Mouse (Mus musculus): Measurements from ENCODE around the gene Nphp4. TPM values are rescaled to one million over a fixed set of nuclear protein-coding genes. Genes with fewer than 3 reads are reported as not detected.

Nphp4 gene
- polyA plus RNA-seq, 1 experiment from 2014 or later = 0.09 TPM

- H3K27ac ChIP-seq (ENCODE audit: low read depth) = no peak overlapping the region
- H3K9me3 ChIP-seq (ENCODE audit: low read length) = no peaks in the 10 kb centered on the region
- no peak for ATAC-seq
- H3K27me3 ChIP-seq (ENCODE audit: insufficient read depth, low read length) = no peaks in the 10 kb centered on the region
- H3K4me2 ChIP-seq (ENCODE audit: low read depth, low read length) = no peak overlapping the region
- H3K4me3 ChIP-seq (ENCODE audit: low read depth, low read length) = no peak overlapping the region
- H3K36me3 ChIP-seq (replicated peaks; ENCODE audit: insufficient read depth, low read length) = no peaks in the 10 kb centered on the region
- peaks cover 9% of the 10 kb centered on the region; the same call in 1 of the 2 replicates for H3K4me1 ChIP-seq (ENCODE audit: insufficient read depth)
- no peak overlapping the region for H3K9ac ChIP-seq (replicated peaks)
- TF ChIP-seq EP300 (IDR thresholded peaks at IDR 0.05; ENCODE audit: low read depth) (no peak), CTCF (IDR thresholded peaks at IDR 0.05; ENCODE audit: low read depth) (no peak)
- no peak for DNase-seq
- WGBS (ENCODE audit: insufficient replicate concordance) = 52% methylated on average over 9 of the region's 9 CpGs
These were observed 35.0 kb upstream of the Nphp4 start for GRCm38 (mm10) chr4:152441536-152441935.

GRCm38 (mm10) chr4:152446178-152446577 is 30.3 kb upstream of the Nphp4 start:
- H3K27ac ChIP-seq (ENCODE audit: low read depth) = peak overlapping the region; percentile 55; the same call in 1 of the 2 replicates
- 39% methylated on average over 10 of the region's 10 CpGs for WGBS (ENCODE audit: insufficient replicate concordance)
- ATAC-seq (peak; percentile 41), DNase-seq (peak; percentile 48)
- H3K9me3 ChIP-seq (ENCODE audit: low read length) = no peaks in the 10 kb centered on the region
- peaks cover 13% of the 10 kb centered on the region; the same call in 1 of the 2 replicates for H3K4me1 ChIP-seq (ENCODE audit: insufficient read depth)
- H3K36me3 ChIP-seq (replicated peaks; ENCODE audit: insufficient read depth, low read length) = no peaks in the 10 kb centered on the region
- peak overlapping the region; percentile 63 for H3K4me2 ChIP-seq (ENCODE audit: low read depth, low read length)
- H3K27me3 ChIP-seq (ENCODE audit: insufficient read depth, low read length) = no peaks in the 10 kb centered on the region
- H3K9ac ChIP-seq (replicated peaks) = peak overlapping the region; percentile 46
- TF ChIP-seq EP300 (IDR thresholded peaks at IDR 0.05; ENCODE audit: low read depth) (no peak), CTCF (IDR thresholded peaks at IDR 0.05; ENCODE audit: low read depth) (no peak)
- H3K4me3 ChIP-seq (ENCODE audit: low read depth, low read length) = peak overlapping the region; percentile 3; the same call in 1 of the 2 replicates

- peak overlapping the region; percentile 42 for H3K4me3 ChIP-seq (ENCODE audit: low read depth, low read length)
- no peaks in the 10 kb centered on the region for H3K36me3 ChIP-seq (replicated peaks; ENCODE audit: insufficient read depth, low read length)
- H3K9ac ChIP-seq (replicated peaks) = peak overlapping the region; percentile 59
- peak overlapping the region; percentile 71 for H3K27ac ChIP-seq (ENCODE audit: low read depth)
- peak; percentile 44 for ATAC-seq
- no peak for DNase-seq
- 28% methylated on average over 22 of the region's 22 CpGs for WGBS (ENCODE audit: insufficient replicate concordance)
- H3K4me2 ChIP-seq (ENCODE audit: low read depth, low read length) = peak overlapping the region; percentile 63
- H3K27me3 ChIP-seq (ENCODE audit: insufficient read depth, low read length) = no peaks in the 10 kb centered on the region
- H3K9me3 ChIP-seq (ENCODE audit: low read length) = no peaks in the 10 kb centered on the region
- TF ChIP-seq EP300 (IDR thresholded peaks at IDR 0.05; ENCODE audit: low read depth) = no peak
- no peak for TF ChIP-seq CTCF (IDR thresholded peaks at IDR 0.05; ENCODE audit: low read depth)
- H3K4me1 ChIP-seq (ENCODE audit: insufficient read depth) = peaks cover 13% of the 10 kb centered on the region; the same call in 1 of the 2 replicates
These were observed 28.5 kb upstream of the Nphp4 start for GRCm38 (mm10) chr4:152447731-152448665.

DNA sequence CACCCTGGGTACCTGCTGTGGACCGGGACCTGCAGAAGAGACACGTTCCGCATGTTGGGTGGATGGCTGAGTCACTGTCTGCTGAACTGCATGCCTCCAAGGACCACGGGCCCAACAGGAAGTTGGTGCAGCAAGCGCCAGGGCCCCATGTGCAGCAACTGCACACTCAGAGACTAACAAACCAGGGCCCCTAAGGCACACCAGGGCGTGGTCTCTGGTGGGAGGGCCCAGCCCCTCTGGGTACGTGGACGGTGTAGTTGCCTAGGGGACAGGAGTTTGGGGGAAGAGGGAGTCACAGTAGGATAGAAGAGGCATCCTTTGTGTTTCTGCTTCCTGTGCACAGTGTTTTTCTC is 27.9 kb upstream of the Nphp4 start:
- ATAC-seq (peak; percentile 77), DNase-seq (peak; percentile 70)
- Histone ChIP-seq H3K9ac (replicated peaks) (peak overlapping the region; percentile 59; the same call in 1 of the 2 replicates), H3K27me3 (ENCODE audit: insufficient read depth, low read length) (no peaks in the 10 kb centered on the region), H3K4me3 (ENCODE audit: low read depth, low read length) (peak overlapping the region; percentile 42), H3K4me1 (ENCODE audit: insufficient read depth) (peaks cover 13% of the 10 kb centered on the region; the same call in 1 of the 2 replicates), H3K9me3 (ENCODE audit: low read length) (no peaks in the 10 kb centered on the region), H3K36me3 (replicated peaks; ENCODE audit: insufficient read depth, low read length) (no peaks in the 10 kb centered on the region), H3K27ac (ENCODE audit: low read depth) (peak overlapping the region; percentile 71), H3K4me2 (ENCODE audit: low read depth, low read length) (peak overlapping the region; percentile 63)
- WGBS (ENCODE audit: insufficient replicate concordance) = 29% methylated on average over 8 of the region's 8 CpGs
- no peak for TF ChIP-seq CTCF (IDR thresholded peaks at IDR 0.05; ENCODE audit: low read depth)
- TF ChIP-seq EP300 (IDR thresholded peaks at IDR 0.05; ENCODE audit: low read depth) = no peak

GRCm38 (mm10) chr4:152451371-152451770 is 25.1 kb upstream of the Nphp4 start:
- no peak overlapping the region for H3K4me2 ChIP-seq (ENCODE audit: low read depth, low read length)
- TF ChIP-seq EP300 (IDR thresholded peaks at IDR 0.05; ENCODE audit: low read depth) = no peak
- no peak for TF ChIP-seq CTCF (IDR thresholded peaks at IDR 0.05; ENCODE audit: low read depth)
- 68% methylated on average over 6 of the region's 6 CpGs for WGBS (ENCODE audit: insufficient replicate concordance)
- no peak for ATAC-seq
- H3K4me1 ChIP-seq (ENCODE audit: insufficient read depth) = peaks cover 5% of the 10 kb centered on the region; the same call in 1 of the 2 replicates
- H3K4me3 ChIP-seq (ENCODE audit: low read depth, low read length) = no peak overlapping the region
- no peak overlapping the region for H3K27ac ChIP-seq (ENCODE audit: low read depth)
- H3K27me3 ChIP-seq (ENCODE audit: insufficient read depth, low read length) = no peaks in the 10 kb centered on the region
- H3K9ac ChIP-seq (replicated peaks) = no peak overlapping the region
- DNase-seq = no peak
- H3K36me3 ChIP-seq (replicated peaks; ENCODE audit: insufficient read depth, low read length) = no peaks in the 10 kb centered on the region
- H3K9me3 ChIP-seq (ENCODE audit: low read length) = no peaks in the 10 kb centered on the region

- Histone ChIP-seq H3K27me3 (ENCODE audit: insufficient read depth, low read length) (no peaks in the 10 kb centered on the region), H3K4me3 (ENCODE audit: low read depth, low read length) (no peak overlapping the region), H3K36me3 (replicated peaks; ENCODE audit: insufficient read depth, low read length) (no peaks in the 10 kb centered on the region), H3K9ac (replicated peaks) (no peak overlapping the region), H3K27ac (ENCODE audit: low read depth) (no peak overlapping the region), H3K4me1 (ENCODE audit: insufficient read depth) (no peaks in the 10 kb centered on the region), H3K4me2 (ENCODE audit: low read depth, low read length) (no peak overlapping the region), H3K9me3 (ENCODE audit: low read length) (no peaks in the 10 kb centered on the region)
- TF ChIP-seq CTCF (IDR thresholded peaks at IDR 0.05; ENCODE audit: low read depth) (no peak), EP300 (IDR thresholded peaks at IDR 0.05; ENCODE audit: low read depth) (no peak)
- 72% methylated on average over 10 of the region's 10 CpGs for WGBS (ENCODE audit: insufficient replicate concordance)
- no peak for ATAC-seq
- DNase-seq = no peak
These were observed 23.4 kb upstream of the Nphp4 start for GRCm38 (mm10) chr4:152453079-152453478.
